Mouse (Mus musculus) spleen, postnatal 4 days (tissue): Measurements from ENCODE around the gene Noxo1.

ENCODE experiments used
- DNase-seq, 2 experiments: peaks; one replicate each; pipeline ENCODE4 v3.0.0; 2022; ENCODE audit warnings: low spot score in 2 of 2

Gene Noxo1

GRCm38 (mm10) chr17:24739926-24740325 lies 43.9 kb downstream of the Noxo1 start:
- no peak for DNase-seq

- DNase-seq = no peak
Measured at GRCm38 (mm10) chr17:24742307-24742706, 46.3 kb downstream of the Noxo1 start.

- DNase-seq = no peak
Measured at GRCm38 (mm10) chr17:24743896-24744295, 47.9 kb downstream of the Noxo1 start.

- no peak for DNase-seq
Measured at GRCm38 (mm10) chr17:24744381-24744780, 48.3 kb downstream of the Noxo1 start.

GRCm38 (mm10) chr17:24745526-24746497 lies 49.8 kb downstream of the Noxo1 start:
- peak; percentile 81 to 92 for DNase-seq

- peak in 1 of 2 experiments; percentile 60 for DNase-seq
Measured at GRCm38 (mm10) chr17:24746986-24747385, 51.0 kb downstream of the Noxo1 start.
